ENCODE assay signal across 18 mouse cellular contexts in genomic region chr9:106043921-106044503, GRCm38 (mm10). TPM values are rescaled to one million over a fixed set of nuclear protein-coding genes. Genes with fewer than 3 reads are reported as not detected.
A peak's percentile ranks its signal among the peaks of the same experiment; 100 is the strongest.
DNase-seq lines count a peak whose midpoint lies in the region; ATAC-seq and TF ChIP-seq lines count a peak whose summit lies in the region.
"Had no signal": no experiment of that assay in that cellular context is flagged by ENCODE, and none has a peak within 500 bp of the region (broad histone marks: within the 10 kb centered on the region; RNA-seq: fewer than 3 reads in every experiment).

No protein-coding gene starts in this region.

- H3K4me3 ChIP-seq in intestine, embryonic 15.5 days (replicated peaks), result no peak overlapping the region
- H3K4me3 ChIP-seq in intestine, embryonic 16.5 days (ENCODE audit: low read length), result no peak overlapping the region
- no peak overlapping the region for H3K4me3 ChIP-seq in stomach, embryonic 14.5 days (ENCODE audit: low read depth, low read length)
- no peak overlapping the region for H3K4me3 ChIP-seq in stomach, postnatal 0 days (ENCODE audit: low read depth, low read length)
- H3K4me3 ChIP-seq in midbrain, embryonic 12.5 days, result no peak overlapping the region
- H3K4me3 ChIP-seq: embryonic facial prominence, embryonic 12.5 days; hindbrain, embryonic 15.5 days had no signal

- no peak overlapping the region for H3K9ac ChIP-seq in intestine, embryonic 15.5 days
- no peak overlapping the region for H3K9ac ChIP-seq in intestine, embryonic 16.5 days (ENCODE audit: low read depth, low read length)
- H3K9ac ChIP-seq in stomach, embryonic 14.5 days (replicated peaks; ENCODE audit: low read depth, low read length), result no peak overlapping the region
- H3K9ac ChIP-seq in stomach, postnatal 0 days (ENCODE audit: low read length), result no peak overlapping the region
- no peak overlapping the region for H3K9ac ChIP-seq in midbrain, embryonic 12.5 days (replicated peaks)
- H3K9ac ChIP-seq: embryonic facial prominence, embryonic 12.5 days; hindbrain, embryonic 15.5 days had no signal

- H3K27me3 ChIP-seq in intestine, embryonic 15.5 days (replicated peaks), result no peaks in the 10 kb centered on the region
- H3K27me3 ChIP-seq in intestine, embryonic 16.5 days (replicated peaks; ENCODE audit: control insufficient read depth, insufficient read depth, low read length), result no peaks in the 10 kb centered on the region
- H3K27me3 ChIP-seq in stomach, embryonic 14.5 days (ENCODE audit: control insufficient read depth, insufficient read depth, low read length), result no peaks in the 10 kb centered on the region
- H3K27me3 ChIP-seq in stomach, postnatal 0 days (ENCODE audit: control insufficient read depth, insufficient read depth, low read length), result no peaks in the 10 kb centered on the region
- H3K27me3 ChIP-seq in midbrain, embryonic 12.5 days, result no peaks in the 10 kb centered on the region
- H3K27me3 ChIP-seq: embryonic facial prominence, embryonic 12.5 days; hindbrain, embryonic 15.5 days had no signal

- no peaks in the 10 kb centered on the region for H3K9me3 ChIP-seq in intestine, embryonic 15.5 days
- no peaks in the 10 kb centered on the region for H3K9me3 ChIP-seq in intestine, embryonic 16.5 days (ENCODE audit: control insufficient read depth, low read length)
- no peaks in the 10 kb centered on the region for H3K9me3 ChIP-seq in stomach, embryonic 14.5 days (ENCODE audit: control insufficient read depth, low read depth, low read length)
- H3K9me3 ChIP-seq in stomach, postnatal 0 days (ENCODE audit: control insufficient read depth, low read length), result no peaks in the 10 kb centered on the region
- no peaks in the 10 kb centered on the region for H3K9me3 ChIP-seq in midbrain, embryonic 12.5 days
- H3K9me3 ChIP-seq: embryonic facial prominence, embryonic 12.5 days; hindbrain, embryonic 15.5 days had no signal

- 0 out of 2 replicates have a peak overlapping the region, but pooled peaks have one; percentile 33 for H3K27ac ChIP-seq in intestine, embryonic 15.5 days
- H3K27ac ChIP-seq in intestine, embryonic 16.5 days (ENCODE audit: low read length), result no peak overlapping the region; the same call in 1 of the 2 replicates
- H3K27ac ChIP-seq in stomach, embryonic 14.5 days (ENCODE audit: low read length), result peak overlapping the region; percentile 61; the same call in 1 of the 2 replicates
- H3K27ac ChIP-seq in stomach, postnatal 0 days (replicated peaks), result no peak overlapping the region
- H3K27ac ChIP-seq in midbrain, embryonic 12.5 days (replicated peaks), result peak overlapping the region; percentile 39; the same call in 1 of the 2 replicates
- H3K27ac ChIP-seq: embryonic facial prominence, embryonic 12.5 days; hindbrain, embryonic 15.5 days had no signal

- no peak for TF ChIP-seq EP300 in stomach, postnatal 0 days (optimal IDR thresholded peaks at IDR 0.05)

- no peak for TF ChIP-seq CTCF in stomach, postnatal 0 days (IDR thresholded peaks at IDR 0.05; ENCODE audit: low read depth)

- H3K4me2 ChIP-seq in intestine, embryonic 15.5 days (replicated peaks), result no peak overlapping the region
- H3K4me2 ChIP-seq in intestine, embryonic 16.5 days (ENCODE audit: low read depth, low read length), result no peak overlapping the region
- H3K4me2 ChIP-seq in stomach, embryonic 14.5 days (replicated peaks; ENCODE audit: low read depth, low read length), result no peak overlapping the region
- H3K4me2 ChIP-seq in stomach, postnatal 0 days (replicated peaks; ENCODE audit: low read depth), result no peak overlapping the region
- H3K4me2 ChIP-seq in midbrain, embryonic 12.5 days (replicated peaks), result no peak overlapping the region
- H3K4me2 ChIP-seq: embryonic facial prominence, embryonic 12.5 days; hindbrain, embryonic 15.5 days had no signal

- ATAC-seq in intestine, embryonic 15.5 days, result no peak
- ATAC-seq in intestine, embryonic 16.5 days, result no peak
- no peak for ATAC-seq in stomach, embryonic 14.5 days (ENCODE audit: insufficient number of reproducible peaks, insufficient read depth, low FRiP score, low read depth)
- no peak for ATAC-seq in stomach, postnatal 0 days (ENCODE audit: low FRiP score, low TSS enrichment)
- ATAC-seq in midbrain, embryonic 12.5 days (ENCODE audit: low FRiP score, low read depth), result no peak
- ATAC-seq in megakaryocyte-erythroid progenitor cell, adult 5-6 weeks (replicated peaks; ENCODE audit: low FRiP score, low TSS enrichment, poor library complexity, severe bottlenecking), result no peak

- no peak for DNase-seq in stomach, postnatal 0 days (ENCODE audit: low spot score)
- no peak for DNase-seq in right cerebral cortex, postnatal 4 days
- DNase-seq: cerebellum, adult 11 months; cerebellum, postnatal 36 days; gastrocnemius, postnatal 14 days; kidney, adult 18-20 months; lung, adult 2 months; lung, postnatal 4 days; thymus, adult 2 months had no signal

- 43% methylated on average over 9 of the region's 9 CpGs for WGBS in intestine, embryonic 15.5 days
- WGBS in intestine, embryonic 16.5 days, result 64% methylated on average over 9 of the region's 9 CpGs
- WGBS in stomach, embryonic 14.5 days, result 57% methylated on average over 9 of the region's 9 CpGs
- 39% methylated on average over 9 of the region's 9 CpGs for WGBS in stomach, postnatal 0 days
- WGBS in midbrain, embryonic 12.5 days, result 39% methylated on average over 9 of the region's 9 CpGs

- no peaks in the 10 kb centered on the region for H3K36me3 ChIP-seq in intestine, embryonic 15.5 days
- H3K36me3 ChIP-seq in intestine, embryonic 16.5 days (ENCODE audit: control insufficient read depth, insufficient read depth, low read length), result no peaks in the 10 kb centered on the region
- H3K36me3 ChIP-seq in stomach, embryonic 14.5 days (ENCODE audit: control insufficient read depth, insufficient read depth, low read length), result no peaks in the 10 kb centered on the region
- H3K36me3 ChIP-seq in stomach, postnatal 0 days (ENCODE audit: control insufficient read depth, insufficient read depth, low read length), result no peaks in the 10 kb centered on the region
- no peaks in the 10 kb centered on the region for H3K36me3 ChIP-seq in midbrain, embryonic 12.5 days
- H3K36me3 ChIP-seq: embryonic facial prominence, embryonic 12.5 days; hindbrain, embryonic 15.5 days had no signal

- H3K4me1 ChIP-seq in intestine, embryonic 15.5 days (replicated peaks), result no peaks in the 10 kb centered on the region
- no peaks in the 10 kb centered on the region for H3K4me1 ChIP-seq in intestine, embryonic 16.5 days (ENCODE audit: control insufficient read depth, insufficient read depth, low read length)
- 0 out of 2 replicates have a peak, but pooled peaks cover 4% of the 10 kb centered on the region for H3K4me1 ChIP-seq in stomach, embryonic 14.5 days (ENCODE audit: control insufficient read depth, insufficient read depth, low read length)
- no peaks in the 10 kb centered on the region for H3K4me1 ChIP-seq in stomach, postnatal 0 days (replicated peaks; ENCODE audit: control insufficient read depth, insufficient read depth)
- peaks cover 12% of the 10 kb centered on the region; the same call in 1 of the 2 replicates for H3K4me1 ChIP-seq in midbrain, embryonic 12.5 days
- H3K4me1 ChIP-seq: embryonic facial prominence, embryonic 12.5 days; hindbrain, embryonic 15.5 days had no signal

RNA-seq across cellular contexts. Expression of gene Col6a4, which starts 52.6 kb away (rescaled TPM):
- polyA plus RNA-seq in intestine, embryonic 15.5 days (2015; fragmentation: Nextera tagmentation; extraction: Ambion mirVana), result 66.7 and 76.7 TPM in 2 replicates
- polyA plus RNA-seq in intestine, embryonic 16.5 days (2015; fragmentation: Nextera tagmentation; extraction: Ambion mirVana), result 72.7 and 83.0 TPM in 2 replicates
- polyA plus RNA-seq in stomach, embryonic 14.5 days (2014; fragmentation: Nextera tagmentation; extraction: Ambion mirVana), result 20.9 and 22.3 TPM in 2 replicates
- polyA plus RNA-seq in stomach, postnatal 0 days (2015; fragmentation: Nextera tagmentation; extraction: Ambion mirVana), result 19.3 and 20.2 TPM in 2 replicates
- polyA plus RNA-seq in midbrain, embryonic 12.5 days (2016; fragmentation: Nextera tagmentation; extraction: Ambion mirVana), result 0.29 and 0.32 TPM in 2 replicates
- not detected in 2 replicates for total RNA-seq in megakaryocyte-erythroid progenitor cell, adult 5-6 weeks (2014; fragmentation: Nextera tagmentation)
- total RNA-seq in megakaryocyte-erythroid progenitor cell, adult 5-6 weeks (2017), result not detected in 2 replicates
- total RNA-seq: heart, adult 8-10 months; liver, adult 2 months had no signal
- polyA plus RNA-seq: liver, adult 2 months had no signal

Comparison
In these comparisons a context has a peak if more than half of its experiments do, and no peak if none do; other contexts are left out.
1. H3K27ac ChIP-seq: peak in intestine, embryonic 15.5 days (single experiment), stomach, embryonic 14.5 days (single experiment) and midbrain, embryonic 12.5 days (single experiment); none in intestine, embryonic 16.5 days (single experiment) and stomach, postnatal 0 days (single experiment).
2. RNA of gene Col6a4, which starts 52.6 kb away (polyA plus RNA-seq): 72.7 to 83.0 TPM in intestine, embryonic 16.5 days, 66.7 to 76.7 TPM in intestine, embryonic 15.5 days, 20.9 to 22.3 TPM in stomach, embryonic 14.5 days and 19.3 to 20.2 TPM in stomach, postnatal 0 days; 0.29 to 0.32 TPM in midbrain, embryonic 12.5 days; every median in the first group is over 10 times any median in the second.